Comparison of ENCODE assay signal across 7 mouse cellular contexts in genomic region chrX:13047631-13048345, GRCm38 (mm10). TPM values are rescaled to one million over a fixed set of nuclear protein-coding genes. Genes with fewer than 3 reads are reported as not detected.
DNase-seq lines count a peak whose midpoint lies in the region; ATAC-seq lines count a peak whose summit lies in the region.

No protein-coding gene starts in this region.

- WGBS in heart, embryonic 10.5 days: 15% methylated on average over 14 of the region's 14 CpGs
- 23% methylated on average over 14 of the region's 14 CpGs for WGBS in kidney, embryonic 16.5 days
- WGBS in liver, embryonic 16.5 days (ENCODE audit: insufficient replicate concordance): 30% methylated on average over 14 of the region's 14 CpGs

- peak overlapping the region; percentile 39; the same call in 1 of the 2 replicates for H3K9ac ChIP-seq in kidney, embryonic 16.5 days (replicated peaks; ENCODE audit: low read length)
- H3K9ac ChIP-seq in liver, embryonic 16.5 days (ENCODE audit: low read depth, low read length): no peak overlapping the region

- DNase-seq in adrenal gland, postnatal 25 days: peak; percentile 2
- peak; percentile 23 to 37 for DNase-seq in cerebellum, postnatal 25 days
- peak; percentile 74 for DNase-seq in heart, embryonic 10.5 days (ENCODE audit: low spot score)
- DNase-seq in retina, adult 2 months (ENCODE audit: low read depth, low spot score): peak; percentile 72

- no peaks in the 10 kb centered on the region; the same call in 1 of the 2 replicates for H3K4me1 ChIP-seq in heart, embryonic 10.5 days
- H3K4me1 ChIP-seq in kidney, embryonic 16.5 days (ENCODE audit: insufficient read depth, low read length): no peaks in the 10 kb centered on the region
- no peaks in the 10 kb centered on the region; the same call in 1 of the 2 replicates for H3K4me1 ChIP-seq in liver, embryonic 16.5 days (ENCODE audit: control insufficient read depth, low read depth, low read length)

- peak overlapping the region; percentile 38; the same call in 1 of the 2 replicates for H3K4me3 ChIP-seq in heart, embryonic 10.5 days
- peak overlapping the region; percentile 17; the same call in 1 of the 2 replicates for H3K4me3 ChIP-seq in kidney, embryonic 16.5 days (ENCODE audit: low read length)
- no peak overlapping the region for H3K4me3 ChIP-seq in liver, embryonic 16.5 days (ENCODE audit: low read depth, low read length)

- no peak for ATAC-seq in kidney, embryonic 16.5 days (ENCODE audit: low FRiP score, low TSS enrichment)
- ATAC-seq in liver, embryonic 16.5 days (ENCODE audit: low read depth): no peak
- no peak for ATAC-seq in monocyte, adult 5-6 weeks (replicated peaks; ENCODE audit: insufficient number of reproducible peaks, low FRiP score, low TSS enrichment, poor library complexity, severe bottlenecking)

- no peaks in the 10 kb centered on the region for H3K9me3 ChIP-seq in heart, embryonic 10.5 days
- no peaks in the 10 kb centered on the region for H3K9me3 ChIP-seq in kidney, embryonic 16.5 days (ENCODE audit: low read length)
- no peaks in the 10 kb centered on the region for H3K9me3 ChIP-seq in liver, embryonic 16.5 days (replicated peaks; ENCODE audit: control insufficient read depth, low read length)

- no peaks in the 10 kb centered on the region for H3K36me3 ChIP-seq in heart, embryonic 10.5 days
- H3K36me3 ChIP-seq in kidney, embryonic 16.5 days (ENCODE audit: insufficient read depth, low read length): no peaks in the 10 kb centered on the region
- no peaks in the 10 kb centered on the region for H3K36me3 ChIP-seq in liver, embryonic 16.5 days (ENCODE audit: control insufficient read depth, insufficient read depth)

- peaks cover 13% of the 10 kb centered on the region; the same call in 1 of the 2 replicates for H3K27me3 ChIP-seq in heart, embryonic 10.5 days (ENCODE audit: insufficient read depth, poor library complexity, severe bottlenecking)
- peaks cover 9% of the 10 kb centered on the region; the same call in 1 of the 2 replicates for H3K27me3 ChIP-seq in kidney, embryonic 16.5 days (ENCODE audit: insufficient read depth, low read length)
- H3K27me3 ChIP-seq in liver, embryonic 16.5 days (ENCODE audit: control insufficient read depth, insufficient read depth, low read depth, low read length): no peaks in the 10 kb centered on the region

- peak overlapping the region; percentile 84 for H3K27ac ChIP-seq in heart, embryonic 10.5 days
- no peak overlapping the region for H3K27ac ChIP-seq in kidney, embryonic 16.5 days (ENCODE audit: low read length)
- H3K27ac ChIP-seq in liver, embryonic 16.5 days (ENCODE audit: low read length): no peak overlapping the region

- peak overlapping the region; percentile 48 for H3K4me2 ChIP-seq in kidney, embryonic 16.5 days (replicated peaks; ENCODE audit: low read depth, low read length)
- peak overlapping the region; percentile 27; the same call in 1 of the 2 replicates for H3K4me2 ChIP-seq in liver, embryonic 16.5 days (ENCODE audit: low read depth, low read length)

RNA-seq across cellular contexts. Expression of gene Usp9x, which starts 23.5 kb away (rescaled TPM):
- total RNA-seq in adrenal gland, postnatal 25 days (2021): 186 and 209 TPM in 2 replicates
- 33.4 and 38.0 TPM in 2 replicates for polyA plus RNA-seq in heart, embryonic 10.5 days (2016; fragmentation: Nextera tagmentation; extraction: Ambion mirVana)
- polyA plus RNA-seq in kidney, embryonic 16.5 days (2015; fragmentation: Nextera tagmentation; extraction: Ambion mirVana): 28.5 and 31.3 TPM in 2 replicates
- 11.9 and 13.6 TPM in 2 replicates for polyA plus RNA-seq in liver, embryonic 16.5 days (2015; fragmentation: Nextera tagmentation; extraction: Ambion mirVana)
- total RNA-seq in monocyte, adult 5-6 weeks (2017): 131 to 149 TPM (median 135 TPM) in 3 replicates

Comparison
In these comparisons a context has a peak if more than half of its experiments do, and no peak if none do; other contexts are left out.
1. DNase-seq: peak in every context shown above with its lines; median percentile 74 in heart, embryonic 10.5 days; 72 in retina, adult 2 months; 30 in cerebellum, postnatal 25 days; 2 in adrenal gland, postnatal 25 days.